9 mouse cellular contexts compared by ENCODE assay signal in the genomic region with DNA sequence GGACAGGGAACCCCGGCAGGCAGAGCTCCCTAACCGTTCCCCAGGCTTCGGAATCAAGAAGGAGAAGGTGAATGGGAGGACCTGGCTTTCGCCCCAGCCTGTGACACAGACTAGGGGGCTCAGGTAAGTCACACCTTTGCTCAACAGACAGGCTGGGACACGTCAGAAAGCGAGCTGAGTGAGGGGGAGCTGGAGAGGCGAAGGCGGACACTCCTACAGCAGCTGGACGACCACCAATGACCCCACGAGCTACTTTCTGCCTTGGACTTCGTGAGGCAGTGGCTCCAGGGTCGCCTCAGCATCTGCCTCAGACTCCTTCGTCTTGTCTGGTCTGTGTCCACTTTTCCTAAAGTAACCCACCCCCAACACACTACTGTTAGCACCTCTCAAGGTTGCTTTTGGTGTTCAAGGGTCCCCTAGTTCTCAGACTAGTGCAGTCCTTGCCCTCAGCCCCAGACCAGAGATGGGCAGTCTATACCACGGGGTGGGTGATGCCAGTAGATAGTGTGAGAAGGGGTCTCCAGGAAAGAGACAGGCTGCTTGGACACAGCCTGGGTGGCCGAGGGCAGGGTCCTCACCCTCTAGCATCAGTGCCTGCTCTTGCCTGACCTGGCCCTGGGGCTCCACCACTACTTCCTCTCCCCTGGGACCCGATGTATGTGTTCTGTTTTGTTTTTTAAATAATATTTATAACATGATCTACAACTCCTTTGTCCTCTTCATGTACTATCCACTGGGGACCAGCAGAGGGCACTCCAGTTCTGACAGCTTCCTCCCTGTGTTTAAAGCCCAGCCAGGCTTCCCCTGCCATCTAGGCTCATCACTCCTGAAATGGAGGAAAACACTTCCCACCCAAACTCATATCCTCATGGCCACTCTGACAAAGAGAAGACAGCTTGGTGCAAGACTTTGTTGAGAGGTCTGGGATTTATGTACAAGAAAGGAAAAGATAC. TPM values are rescaled to one million over a fixed set of nuclear protein-coding genes. Genes with fewer than 3 reads are reported as not detected.
A peak's percentile ranks its signal among the peaks of the same experiment; 100 is the strongest.
DNase-seq lines count a peak whose midpoint lies in the region; ATAC-seq and TF ChIP-seq lines count a peak whose summit lies in the region.
"Had no signal": no experiment of that assay in that cellular context is flagged by ENCODE, and none has a peak within 500 bp of the region (broad histone marks: within the 10 kb centered on the region; RNA-seq: fewer than 3 reads in every experiment).

No protein-coding gene starts in this region.

- H3K4me1 ChIP-seq in embryonic facial prominence, embryonic 11.5 days (ENCODE audit: control insufficient read depth, insufficient read depth, low read length) = no peaks in the 10 kb centered on the region
- no peaks in the 10 kb centered on the region for H3K4me1 ChIP-seq in kidney, adult 2 months (ENCODE audit: control insufficient read depth, insufficient read depth, low read length)
- 0 out of 2 replicates have a peak, but pooled peaks cover 3% of the 10 kb centered on the region for H3K4me1 ChIP-seq in limb, embryonic 12.5 days (replicated peaks)

- no peak for TF ChIP-seq POLR2A in kidney, adult 2 months (IDR thresholded peaks at IDR 0.05; ENCODE audit: low read depth, low read length)
- peak; percentile 39 for TF ChIP-seq POLR2A in myocyte (IDR thresholded peaks at IDR 0.05; ENCODE audit: insufficient read length, low read depth)

- H3K4me3 ChIP-seq in embryonic facial prominence, embryonic 11.5 days (ENCODE audit: low read depth, low read length) = no peak overlapping the region
- no peak overlapping the region for H3K4me3 ChIP-seq in kidney, adult 2 months (ENCODE audit: insufficient read depth, low read depth, low read length)
- no peak overlapping the region for H3K4me3 ChIP-seq in limb, embryonic 12.5 days (replicated peaks)
- no peak overlapping the region for H3K4me3 ChIP-seq in myocyte

- H3K36me3 ChIP-seq in embryonic facial prominence, embryonic 11.5 days (replicated peaks; ENCODE audit: control insufficient read depth, insufficient read depth, low read depth, low read length) = peaks cover 10% of the 10 kb centered on the region
- H3K36me3 ChIP-seq in kidney, adult 2 months (ENCODE audit: control insufficient read depth, insufficient read depth, low read length) = no peaks in the 10 kb centered on the region
- peaks cover 99% of the 10 kb centered on the region for H3K36me3 ChIP-seq in limb, embryonic 12.5 days
- peaks cover 77% of the 10 kb centered on the region for H3K36me3 ChIP-seq in myocyte (ENCODE audit: control insufficient read depth, insufficient read depth)

- no peak overlapping the region for H3K4me2 ChIP-seq in embryonic facial prominence, embryonic 11.5 days (ENCODE audit: low read depth, low read length)
- no peak overlapping the region for H3K4me2 ChIP-seq in limb, embryonic 12.5 days
- H3K4me2 ChIP-seq in myocyte (ENCODE audit: low read depth) = no peak overlapping the region

- no peak overlapping the region for H3ac ChIP-seq in myocyte (ENCODE audit: control insufficient read depth, insufficient read length)

- H3K27me3 ChIP-seq in embryonic facial prominence, embryonic 11.5 days (ENCODE audit: control insufficient read depth, insufficient read depth, low read length) = no peaks in the 10 kb centered on the region
- no peaks in the 10 kb centered on the region for H3K27me3 ChIP-seq in kidney, adult 2 months (replicated peaks; ENCODE audit: control insufficient read depth, insufficient read depth, low read length)
- H3K27me3 ChIP-seq in limb, embryonic 12.5 days = no peaks in the 10 kb centered on the region
- no peaks in the 10 kb centered on the region for H3K27me3 ChIP-seq in myocyte (ENCODE audit: control insufficient read depth, insufficient read depth, insufficient read length)
- H3K27me3 ChIP-seq: Patski had no signal

- H3K79me2 ChIP-seq in myocyte (ENCODE audit: control insufficient read depth, insufficient read depth) = no peaks in the 10 kb centered on the region

- WGBS in embryonic facial prominence, embryonic 11.5 days = 79% methylated on average over 16 of the region's 16 CpGs
- 59% methylated on average over 16 of the region's 16 CpGs for WGBS in kidney, adult 2 months
- WGBS in limb, embryonic 12.5 days = 75% methylated on average over 16 of the region's 16 CpGs

- peak; percentile 58 for ATAC-seq in embryonic facial prominence, embryonic 11.5 days (replicated peaks; ENCODE audit: insufficient number of reproducible peaks, low FRiP score, low TSS enrichment, low read depth)
- ATAC-seq in limb, embryonic 12.5 days (ENCODE audit: insufficient number of reproducible peaks, insufficient read depth, low FRiP score, low TSS enrichment, low read depth) = peak; percentile 56
- ATAC-seq: Patski had no signal

- peak; percentile 77 for DNase-seq in urinary bladder, postnatal 14 days (ENCODE audit: low spot score)
- DNase-seq in urinary bladder, postnatal 10 days (ENCODE audit: low spot score) = no peak
- peak; percentile 82 for DNase-seq in embryonic facial prominence, embryonic 11.5 days (ENCODE audit: low spot score)
- DNase-seq in heart, adult 8-10 months (ENCODE audit: low spot score) = peak; percentile 84
- DNase-seq in kidney, adult 2 months = peak; percentile 84
- peak; percentile 65 to 84 for DNase-seq in spleen, postnatal 4 days (ENCODE audit: low spot score in 2 of 2)

- TF ChIP-seq CTCF in kidney, adult 2 months (conservative IDR thresholded peaks at IDR 0.05; ENCODE audit: insufficient read depth, insufficient read length, low read depth, low read length) = peak; percentile 80

- peak overlapping the region; percentile 26; the same call in 1 of the 2 replicates for H3K9ac ChIP-seq in embryonic facial prominence, embryonic 11.5 days (replicated peaks; ENCODE audit: low read length)
- H3K9ac ChIP-seq in limb, embryonic 12.5 days (replicated peaks) = no peak overlapping the region

- H3K27ac ChIP-seq in embryonic facial prominence, embryonic 11.5 days (replicated peaks; ENCODE audit: low read depth, low read length) = peak overlapping the region; percentile 52; the same call in 1 of the 2 replicates
- peak overlapping the region; percentile 62 for H3K27ac ChIP-seq in kidney, adult 2 months (ENCODE audit: insufficient read depth, low read depth, low read length)
- H3K27ac ChIP-seq in limb, embryonic 12.5 days = peak overlapping the region; percentile 77; the same call in 1 of the 2 replicates

- no peaks in the 10 kb centered on the region for H3K9me3 ChIP-seq in embryonic facial prominence, embryonic 11.5 days (replicated peaks; ENCODE audit: control insufficient read depth, low read length)
- no peaks in the 10 kb centered on the region for H3K9me3 ChIP-seq in limb, embryonic 12.5 days

TF ChIP-seq in myocyte, 11 proteins besides CTCF, POLR2A, EP300 and RAD21:
- no peak for TF ChIP-seq MAX (IDR thresholded peaks at IDR 0.05; ENCODE audit: low read depth)
- TF ChIP-seq TCF12 (IDR thresholded peaks at IDR 0.05; ENCODE audit: insufficient read depth, poor library complexity, severe bottlenecking) = no peak
- TF ChIP-seq MYOG (IDR thresholded peaks at IDR 0.05; ENCODE audit: control insufficient read depth in 1 of 3, insufficient read depth in 1 of 3, insufficient read length in 2 of 3, low read depth in 2 of 3) = no peak
- no peak for TF ChIP-seq CEBPB (IDR thresholded peaks at IDR 0.05; ENCODE audit: insufficient read depth, poor library complexity, severe bottlenecking)
- TF ChIP-seq POLR2AphosphoS2 (IDR thresholded peaks at IDR 0.05; ENCODE audit: insufficient read length, low read depth) = peak; percentile 70

RNA-seq across cellular contexts. Expression of a gene that starts 20.9 kb away (rescaled TPM):
- 0.08 and 0.10 TPM in 2 replicates for polyA plus RNA-seq in embryonic facial prominence, embryonic 11.5 days (2014; fragmentation: Nextera tagmentation; extraction: Ambion mirVana)
- total RNA-seq in heart, adult 8-10 months (2022) = under 1 TPM in 1 of 4 experiments, not detected in 3; 0.56 TPM
- polyA plus RNA-seq in kidney, adult 2 months (2012; rRNA removed) = 0.13 and 0.24 TPM in 2 replicates
- not detected in 2 replicates for polyA plus RNA-seq in limb, embryonic 12.5 days (2016; fragmentation: Nextera tagmentation; extraction: Ambion mirVana)
- polyA plus RNA-seq in myocyte (2012; fragmentation: generic; extraction: Trizol) = 0.06 TPM

RNA-seq across cellular contexts. Expression of a gene that starts 21.7 kb away (rescaled TPM):
- polyA plus RNA-seq in embryonic facial prominence, embryonic 11.5 days (2014; fragmentation: Nextera tagmentation; extraction: Ambion mirVana) = 42.0 and 44.1 TPM in 2 replicates
- 10 to 100 TPM; 16.4 to 22.6 (median 20.3) TPM for total RNA-seq in heart, adult 8-10 months (2022)
- 48.0 and 59.4 TPM in 2 replicates for polyA plus RNA-seq in kidney, adult 2 months (2012; rRNA removed)
- polyA plus RNA-seq in limb, embryonic 12.5 days (2016; fragmentation: Nextera tagmentation; extraction: Ambion mirVana) = 74.6 TPM in 2 replicates
- polyA plus RNA-seq in myocyte (2012; fragmentation: generic; extraction: Trizol) = 59.7 TPM

RNA-seq across cellular contexts. Expression of a gene that starts 53.7 kb away (rescaled TPM):
- polyA plus RNA-seq in embryonic facial prominence, embryonic 11.5 days (2014; fragmentation: Nextera tagmentation; extraction: Ambion mirVana) = 17.1 and 17.6 TPM in 2 replicates
- 10 to 100 TPM; 13.2 to 17.9 (median 15.8) TPM for total RNA-seq in heart, adult 8-10 months (2022)
- 26.8 and 26.9 TPM in 2 replicates for polyA plus RNA-seq in kidney, adult 2 months (2012; rRNA removed)
- polyA plus RNA-seq in limb, embryonic 12.5 days (2016; fragmentation: Nextera tagmentation; extraction: Ambion mirVana) = 33.6 and 40.6 TPM in 2 replicates
- polyA plus RNA-seq in myocyte (2012; fragmentation: generic; extraction: Trizol) = 62.6 TPM
